Mouse (Mus musculus): ENCODE results near the gene Ltbp1. TPM values are rescaled to one million over a fixed set of nuclear protein-coding genes. Genes with fewer than 3 reads are reported as not detected.
A peak's percentile ranks its signal among the peaks of the same experiment; 100 is the strongest.

The Ltbp1 gene
- polyA plus RNA-seq, 1 experiment from 2014 or later: 1.1 TPM

- Histone ChIP-seq H3K36me3 (ENCODE audit: control insufficient read depth, insufficient read depth, low read length) (no peaks in the 10 kb centered on the region), H3K27ac (ENCODE audit: low read length) (no peak overlapping the region), H3K9ac (ENCODE audit: low read depth, low read length) (no peak overlapping the region), H3K4me1 (ENCODE audit: control insufficient read depth, insufficient read depth, low read length) (peaks cover 7% of the 10 kb centered on the region; the same call in 1 of the 2 replicates), H3K4me2 (ENCODE audit: low read length) (peak overlapping the region; percentile 48), H3K27me3 (ENCODE audit: control insufficient read depth, insufficient read depth, low read depth, low read length) (no peaks in the 10 kb centered on the region; the same call in 1 of the 2 replicates), H3K4me3 (ENCODE audit: low read depth, low read length) (peak overlapping the region; percentile 17; the same call in 1 of the 2 replicates), H3K9me3 (replicated peaks; ENCODE audit: control insufficient read depth, low read length, poor library complexity, severe bottlenecking) (no peaks in the 10 kb centered on the region)
- peak; percentile 72 for ATAC-seq
- 32% methylated on average over 24 of the region's 24 CpGs for WGBS
These were observed 172.8 kb downstream of the Ltbp1 start for GRCm38 (mm10) chr17:75177920-75178867.

- WGBS: 43% methylated on average over 8 of the region's 8 CpGs
- H3K4me2 ChIP-seq (ENCODE audit: low read length): peak overlapping the region; percentile 48
- H3K27ac ChIP-seq (ENCODE audit: low read length): no peak overlapping the region
- H3K4me1 ChIP-seq (ENCODE audit: control insufficient read depth, insufficient read depth, low read length): peaks cover 7% of the 10 kb centered on the region; the same call in 1 of the 2 replicates
- no peaks in the 10 kb centered on the region; the same call in 1 of the 2 replicates for H3K27me3 ChIP-seq (ENCODE audit: control insufficient read depth, insufficient read depth, low read depth, low read length)
- no peaks in the 10 kb centered on the region for H3K9me3 ChIP-seq (replicated peaks; ENCODE audit: control insufficient read depth, low read length, poor library complexity, severe bottlenecking)
- H3K36me3 ChIP-seq (ENCODE audit: control insufficient read depth, insufficient read depth, low read length): no peaks in the 10 kb centered on the region
- no peak for ATAC-seq
- H3K9ac ChIP-seq (ENCODE audit: low read depth, low read length): no peak overlapping the region
- H3K4me3 ChIP-seq (ENCODE audit: low read depth, low read length): no peak overlapping the region
These were observed 173.6 kb downstream of the Ltbp1 start for GRCm38 (mm10) chr17:75179001-75179400.

- no peaks in the 10 kb centered on the region for H3K36me3 ChIP-seq (ENCODE audit: control insufficient read depth, insufficient read depth, low read length)
- WGBS: 76% methylated on average over 4 of the region's 4 CpGs
These were observed 174.9 kb downstream of the Ltbp1 start for GRCm38 (mm10) chr17:75180301-75180700.

GRCm38 (mm10) chr17:75180956-75181588 is 175.7 kb downstream of the Ltbp1 start:
- Histone ChIP-seq H3K9me3 (replicated peaks; ENCODE audit: control insufficient read depth, low read length, poor library complexity, severe bottlenecking) (no peaks in the 10 kb centered on the region), H3K4me3 (ENCODE audit: low read depth, low read length) (no peak overlapping the region), H3K9ac (ENCODE audit: low read depth, low read length) (no peak overlapping the region), H3K27ac (ENCODE audit: low read length) (no peak overlapping the region), H3K27me3 (ENCODE audit: control insufficient read depth, insufficient read depth, low read depth, low read length) (no peaks in the 10 kb centered on the region; the same call in 1 of the 2 replicates), H3K36me3 (ENCODE audit: control insufficient read depth, insufficient read depth, low read length) (no peaks in the 10 kb centered on the region), H3K4me2 (ENCODE audit: low read length) (no peak overlapping the region), H3K4me1 (ENCODE audit: control insufficient read depth, insufficient read depth, low read length) (peaks cover 7% of the 10 kb centered on the region; the same call in 1 of the 2 replicates)
- 67% methylated on average over 12 of the region's 12 CpGs for WGBS
- no peak for ATAC-seq

More at GRCm38 (mm10) chr17:75180301-75180700, 174.9 kb downstream of the Ltbp1 start:
- H3K27ac ChIP-seq (ENCODE audit: low read length): no peak overlapping the region
- peaks cover 7% of the 10 kb centered on the region; the same call in 1 of the 2 replicates for H3K4me1 ChIP-seq (ENCODE audit: control insufficient read depth, insufficient read depth, low read length)
- no peaks in the 10 kb centered on the region; the same call in 1 of the 2 replicates for H3K27me3 ChIP-seq (ENCODE audit: control insufficient read depth, insufficient read depth, low read depth, low read length)
- H3K9ac ChIP-seq (ENCODE audit: low read depth, low read length): no peak overlapping the region
- H3K4me2 ChIP-seq (ENCODE audit: low read length): no peak overlapping the region
- no peak overlapping the region for H3K4me3 ChIP-seq (ENCODE audit: low read depth, low read length)
- ATAC-seq: no peak
- no peaks in the 10 kb centered on the region for H3K9me3 ChIP-seq (replicated peaks; ENCODE audit: control insufficient read depth, low read length, poor library complexity, severe bottlenecking)

- ATAC-seq: no peak
- H3K36me3 ChIP-seq (ENCODE audit: control insufficient read depth, insufficient read depth, low read length): no peaks in the 10 kb centered on the region
- no peaks in the 10 kb centered on the region; the same call in 1 of the 2 replicates for H3K27me3 ChIP-seq (ENCODE audit: control insufficient read depth, insufficient read depth, low read depth, low read length)
- H3K4me3 ChIP-seq (ENCODE audit: low read depth, low read length): no peak overlapping the region
- peaks cover 7% of the 10 kb centered on the region; the same call in 1 of the 2 replicates for H3K4me1 ChIP-seq (ENCODE audit: control insufficient read depth, insufficient read depth, low read length)
- no peak overlapping the region for H3K9ac ChIP-seq (ENCODE audit: low read depth, low read length)
- no peak overlapping the region for H3K4me2 ChIP-seq (ENCODE audit: low read length)
- WGBS: 78% methylated on average over 14 of the region's 14 CpGs
- H3K27ac ChIP-seq (ENCODE audit: low read length): no peak overlapping the region
- no peaks in the 10 kb centered on the region for H3K9me3 ChIP-seq (replicated peaks; ENCODE audit: control insufficient read depth, low read length, poor library complexity, severe bottlenecking)
These were observed 177.1 kb downstream of the Ltbp1 start for GRCm38 (mm10) chr17:75182319-75183001.

GRCm38 (mm10) chr17:75186732-75187509 is 181.6 kb downstream of the Ltbp1 start:
- Histone ChIP-seq H3K27me3 (ENCODE audit: control insufficient read depth, insufficient read depth, low read depth, low read length) (no peaks in the 10 kb centered on the region), H3K36me3 (ENCODE audit: control insufficient read depth, insufficient read depth, low read length) (no peaks in the 10 kb centered on the region), H3K27ac (ENCODE audit: low read length) (no peak overlapping the region), H3K4me1 (ENCODE audit: control insufficient read depth, insufficient read depth, low read length) (no peaks in the 10 kb centered on the region), H3K9me3 (replicated peaks; ENCODE audit: control insufficient read depth, low read length, poor library complexity, severe bottlenecking) (no peaks in the 10 kb centered on the region), H3K4me3 (ENCODE audit: low read depth, low read length) (no peak overlapping the region), H3K9ac (ENCODE audit: low read depth, low read length) (no peak overlapping the region), H3K4me2 (ENCODE audit: low read length) (no peak overlapping the region)
- WGBS: 87% methylated on average over 8 of the region's 8 CpGs
- no peak for ATAC-seq

- Histone ChIP-seq H3K4me1 (ENCODE audit: control insufficient read depth, insufficient read depth, low read length) (no peaks in the 10 kb centered on the region), H3K4me3 (ENCODE audit: low read depth, low read length) (no peak overlapping the region), H3K36me3 (ENCODE audit: control insufficient read depth, insufficient read depth, low read length) (no peaks in the 10 kb centered on the region), H3K9me3 (replicated peaks; ENCODE audit: control insufficient read depth, low read length, poor library complexity, severe bottlenecking) (no peaks in the 10 kb centered on the region), H3K27ac (ENCODE audit: low read length) (no peak overlapping the region), H3K9ac (ENCODE audit: low read depth, low read length) (no peak overlapping the region), H3K4me2 (ENCODE audit: low read length) (no peak overlapping the region), H3K27me3 (ENCODE audit: control insufficient read depth, insufficient read depth, low read depth, low read length) (no peaks in the 10 kb centered on the region)
- ATAC-seq: no peak
- WGBS: 93% methylated on average over 2 of the region's 2 CpGs
These were observed 191.6 kb downstream of the Ltbp1 start for GRCm38 (mm10) chr17:75196952-75197351.

- Histone ChIP-seq H3K27me3 (ENCODE audit: control insufficient read depth, insufficient read depth, low read depth, low read length) (no peaks in the 10 kb centered on the region), H3K9me3 (replicated peaks; ENCODE audit: control insufficient read depth, low read length, poor library complexity, severe bottlenecking) (no peaks in the 10 kb centered on the region)
- 97% methylated on average over 2 of the region's 2 CpGs for WGBS
These were observed 193.4 kb downstream of the Ltbp1 start for GRCm38 (mm10) chr17:75198767-75199166.

More at GRCm38 (mm10) chr17:75198767-75199166, 193.4 kb downstream of the Ltbp1 start:
- H3K4me1 ChIP-seq (ENCODE audit: control insufficient read depth, insufficient read depth, low read length): no peaks in the 10 kb centered on the region
- H3K4me2 ChIP-seq (ENCODE audit: low read length): no peak overlapping the region
- no peak for ATAC-seq
- H3K27ac ChIP-seq (ENCODE audit: low read length): no peak overlapping the region
- H3K4me3 ChIP-seq (ENCODE audit: low read depth, low read length): no peak overlapping the region
- no peak overlapping the region for H3K9ac ChIP-seq (ENCODE audit: low read depth, low read length)
- no peaks in the 10 kb centered on the region for H3K36me3 ChIP-seq (ENCODE audit: control insufficient read depth, insufficient read depth, low read length)

All from midbrain, embryonic 16.5 days (tissue).